Mouse (Mus musculus) midbrain, embryonic 15.5 days (tissue): ENCODE measurements around the gene Evl. TPM values are rescaled to one million over a fixed set of nuclear protein-coding genes. Genes with fewer than 3 reads are reported as not detected.
A peak's percentile ranks its signal among the peaks of the same experiment; 100 is the strongest.

ENCODE experiments used
- ATAC-seq: fragments of 200-750 bp; cut with Nextera tagmentation; replicated peaks from 2 replicates; pipeline ENCODE4 v1.8.0; 2017; ENCODE audit warnings: moderate TSS enrichment
- H3K27ac ChIP-seq: fragments of 300-500 bp; sonication (generic); 2 replicates; pipeline ENCODE4 v1.5.1; 2015; ENCODE audit warnings: mild to moderate bottlenecking, inconsistent platforms
- H3K27me3 ChIP-seq: fragments of 300-500 bp; sonication (generic); replicated peaks from 2 replicates; pipeline ENCODE4 v1.6.1; 2015; ENCODE audit warnings: inconsistent platforms
- H3K36me3 ChIP-seq: fragments of 300-500 bp; sonication (generic); replicated peaks from 2 replicates; pipeline ENCODE4 v1.6.1; 2015; ENCODE audit warnings: inconsistent platforms
- H3K4me1 ChIP-seq: fragments of 300-500 bp; sonication (generic); 2 replicates; pipeline ENCODE4 v1.6.1; 2015; ENCODE audit warnings: inconsistent platforms
- H3K4me2 ChIP-seq: fragments of 300-500 bp; sonication (generic); 2 replicates; pipeline ENCODE4 v1.6.1; 2015; ENCODE audit warnings: inconsistent platforms, mild to moderate bottlenecking, moderate library complexity
- H3K4me3 ChIP-seq: fragments of 300-500 bp; sonication (generic); 2 replicates; pipeline ENCODE4 v1.5.1; 2015; ENCODE audit warnings: mild to moderate bottlenecking, inconsistent platforms
- H3K9ac ChIP-seq: fragments of 300-500 bp; sonication (generic); 2 replicates; pipeline ENCODE4 v1.6.1; 2015; ENCODE audit warnings: mild to moderate bottlenecking, inconsistent platforms
- H3K9me3 ChIP-seq: fragments of 300-500 bp; sonication (generic); 2 replicates; pipeline ENCODE4 v1.6.1; 2016; ENCODE audit warnings: inconsistent platforms
- WGBS: fragments of 180-500 bp; shearing (Covaris S2); methylation state at CpG from one replicate; pipeline ENCODE4 v1.1.7; 2015; ENCODE audit warnings: mixed read lengths; 5-methylcytosine and 5-hydroxymethylcytosine counted together
- polyA plus RNA-seq: library from polyadenylated mRNA; unstranded; fragments of >200 nt; fragmentation: Nextera tagmentation; extraction: Ambion mirVana; gene quantifications from 2 replicates; pipeline ENCODE4 v1.2.1, GENCODE M21; 2015

Evl gene
- polyA plus RNA-seq, 1 experiment from 2014 or later, result 291 TPM

DNA sequence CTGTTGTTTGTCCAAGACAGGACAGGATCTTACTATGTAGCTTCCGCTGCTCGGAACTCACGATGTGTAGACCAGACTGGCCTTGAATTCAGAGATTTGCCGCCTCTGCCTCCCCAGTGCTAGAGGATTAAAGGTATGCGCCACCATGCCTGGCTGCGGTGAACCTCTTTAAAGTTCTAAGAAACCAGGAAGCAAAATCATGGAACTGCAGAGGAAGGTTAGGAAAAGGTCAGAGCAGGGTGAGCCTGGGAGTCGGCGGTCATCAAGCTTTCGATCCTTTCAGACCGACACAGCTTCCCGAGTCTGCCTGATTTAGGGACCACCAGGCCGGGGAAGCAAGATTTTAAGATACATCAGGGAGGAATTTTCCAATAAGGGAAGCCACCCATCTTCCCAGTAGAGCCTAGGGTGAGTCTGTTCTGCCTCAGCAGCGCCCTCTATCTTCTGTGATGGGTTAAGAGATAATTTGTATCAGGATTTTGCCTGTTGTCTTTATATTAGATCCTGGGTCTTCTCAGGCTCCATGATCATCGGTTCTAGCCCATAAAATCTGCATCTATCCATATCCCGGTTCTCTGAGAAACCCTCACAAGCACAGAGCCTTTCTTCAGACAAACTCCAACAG lies 7.2 kb upstream of the Evl start:
- ATAC-seq, result no peak
- H3K27me3 ChIP-seq, result no peaks in the 10 kb centered on the region
- peak overlapping the region; percentile 62 for H3K27ac ChIP-seq
- H3K9ac ChIP-seq, result no peak overlapping the region
- no peak overlapping the region for H3K4me3 ChIP-seq
- peaks cover 13% of the 10 kb centered on the region for H3K4me1 ChIP-seq
- H3K36me3 ChIP-seq, result no peaks in the 10 kb centered on the region
- no peaks in the 10 kb centered on the region for H3K9me3 ChIP-seq
- H3K4me2 ChIP-seq, result no peak overlapping the region
- WGBS, result 55% methylated on average over 15 of the region's 15 CpGs

- no peak overlapping the region for H3K27ac ChIP-seq
- no peak overlapping the region for H3K4me3 ChIP-seq
- no peaks in the 10 kb centered on the region for H3K9me3 ChIP-seq
- WGBS, result 85% methylated on average over 7 of the region's 7 CpGs
- no peaks in the 10 kb centered on the region for H3K27me3 ChIP-seq
- H3K9ac ChIP-seq, result no peak overlapping the region
- no peak for ATAC-seq
- H3K36me3 ChIP-seq, result no peaks in the 10 kb centered on the region
- H3K4me2 ChIP-seq, result no peak overlapping the region
- peaks cover 28% of the 10 kb centered on the region for H3K4me1 ChIP-seq
Observed at GRCm38 (mm10) chr12:108551731-108552130, 2.8 kb upstream of the Evl start.

DNA sequence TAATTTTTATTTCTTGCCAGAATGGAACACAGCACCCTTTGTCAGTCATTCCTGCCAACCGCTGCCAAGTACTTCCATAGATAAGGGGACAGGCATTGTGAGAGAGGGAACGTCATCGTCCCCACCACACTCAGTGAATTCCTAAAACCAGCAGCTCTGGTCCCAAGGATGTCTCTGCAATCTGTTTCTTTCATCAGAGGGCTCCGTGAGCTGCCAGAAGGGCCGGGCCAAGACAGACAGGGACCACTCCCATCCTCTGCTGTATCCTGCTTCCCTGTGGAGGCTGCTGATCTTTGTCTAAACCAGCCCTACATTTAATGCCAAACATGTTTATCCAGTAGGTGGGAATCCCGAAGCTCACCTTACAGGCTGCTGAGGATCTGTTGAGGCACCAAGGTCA lies 1.4 kb upstream of the Evl start:
- no peak overlapping the region for H3K27ac ChIP-seq
- no peak overlapping the region for H3K9ac ChIP-seq
- WGBS, result 46% methylated on average over 6 of the region's 6 CpGs
- no peaks in the 10 kb centered on the region for H3K27me3 ChIP-seq
- no peaks in the 10 kb centered on the region for H3K9me3 ChIP-seq
- ATAC-seq, result no peak
- peaks cover 31% of the 10 kb centered on the region for H3K4me1 ChIP-seq
- no peak overlapping the region for H3K4me2 ChIP-seq
- H3K36me3 ChIP-seq, result no peaks in the 10 kb centered on the region
- no peak overlapping the region for H3K4me3 ChIP-seq

- Histone ChIP-seq H3K4me2 (peak overlapping the region; percentile 71), H3K27ac (peak overlapping the region; percentile 97), H3K36me3 (no peaks in the 10 kb centered on the region), H3K4me1 (peaks cover 48% of the 10 kb centered on the region), H3K9ac (peak overlapping the region; percentile 99), H3K9me3 (no peaks in the 10 kb centered on the region), H3K4me3 (peak overlapping the region; percentile 92), H3K27me3 (no peaks in the 10 kb centered on the region)
- ATAC-seq, result peak; percentile 68
- under 1% methylated on average over 90 of the region's 100 CpGs for WGBS
Observed at GRCm38 (mm10) chr12:108554861-108555556, 489 bp downstream of the Evl start.

DNA sequence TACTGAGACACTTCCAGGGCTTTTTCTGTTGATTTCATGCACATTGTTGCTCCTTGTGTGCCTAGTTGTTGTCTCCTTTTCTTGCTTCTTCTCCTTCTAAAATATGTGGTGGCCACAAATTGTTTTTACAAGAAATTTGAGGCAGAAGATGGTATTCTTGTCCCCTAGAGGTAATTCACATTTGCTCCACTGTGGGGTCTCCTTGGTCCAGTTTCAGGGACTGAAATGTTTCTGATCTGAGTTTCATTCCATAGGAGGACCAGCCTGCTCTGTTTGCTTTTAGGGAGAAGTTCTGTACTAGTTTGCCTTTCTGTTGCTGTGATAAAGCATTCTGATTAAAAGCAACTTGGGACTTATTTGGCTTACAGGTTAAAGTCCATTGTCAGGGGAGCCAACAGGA lies 3.7 kb downstream of the Evl start:
- H3K4me3 ChIP-seq, result 0 out of 2 replicates have a peak overlapping the region, but pooled peaks have one; percentile 7

GRCm38 (mm10) chr12:108563238-108563637 lies 8.7 kb downstream of the Evl start:
- WGBS, result 80% methylated on average over 3 of the region's 3 CpGs
- peaks cover 57% of the 10 kb centered on the region for H3K4me1 ChIP-seq

More for the DNA sequence above, 3.7 kb downstream of the Evl start:
- no peaks in the 10 kb centered on the region for H3K27me3 ChIP-seq
- H3K9ac ChIP-seq, result no peak overlapping the region
- no peaks in the 10 kb centered on the region for H3K9me3 ChIP-seq
- peak overlapping the region; percentile 71 for H3K4me2 ChIP-seq
- ATAC-seq, result no peak
- H3K27ac ChIP-seq, result no peak overlapping the region
- H3K4me1 ChIP-seq, result peaks cover 57% of the 10 kb centered on the region
- no peaks in the 10 kb centered on the region for H3K36me3 ChIP-seq

GRCm38 (mm10) chr12:108564910-108565506 lies 10.5 kb downstream of the Evl start:
- H3K4me2 ChIP-seq, result peak overlapping the region; percentile 8
- H3K9me3 ChIP-seq, result no peaks in the 10 kb centered on the region
- no peak overlapping the region for H3K4me3 ChIP-seq
- peaks cover 42% of the 10 kb centered on the region for H3K4me1 ChIP-seq
- no peaks in the 10 kb centered on the region for H3K27me3 ChIP-seq
- H3K9ac ChIP-seq, result no peak overlapping the region
- ATAC-seq, result peak; percentile 60
- WGBS, result 9% methylated on average over 12 of the region's 12 CpGs
- no peaks in the 10 kb centered on the region for H3K36me3 ChIP-seq
- peak overlapping the region; percentile 60 for H3K27ac ChIP-seq

More at GRCm38 (mm10) chr12:108563238-108563637, 8.7 kb downstream of the Evl start:
- Histone ChIP-seq H3K27me3 (no peaks in the 10 kb centered on the region), H3K36me3 (no peaks in the 10 kb centered on the region), H3K9me3 (no peaks in the 10 kb centered on the region), H3K9ac (no peak overlapping the region), H3K27ac (no peak overlapping the region), H3K4me2 (no peak overlapping the region), H3K4me3 (no peak overlapping the region)
- no peak for ATAC-seq

GRCm38 (mm10) chr12:108579156-108579871 lies 24.8 kb downstream of the Evl start:
- H3K4me2 ChIP-seq, result no peak overlapping the region
- 0 out of 2 replicates have a peak, but pooled peaks cover 5% of the 10 kb centered on the region for H3K4me1 ChIP-seq
- no peak overlapping the region for H3K27ac ChIP-seq
- 78% methylated on average over 7 of the region's 7 CpGs for WGBS
- no peak overlapping the region for H3K4me3 ChIP-seq
- H3K9me3 ChIP-seq, result no peaks in the 10 kb centered on the region
- no peak overlapping the region for H3K9ac ChIP-seq
- no peak for ATAC-seq
- H3K27me3 ChIP-seq, result no peaks in the 10 kb centered on the region
- H3K36me3 ChIP-seq, result peaks cover 3% of the 10 kb centered on the region

DNA sequence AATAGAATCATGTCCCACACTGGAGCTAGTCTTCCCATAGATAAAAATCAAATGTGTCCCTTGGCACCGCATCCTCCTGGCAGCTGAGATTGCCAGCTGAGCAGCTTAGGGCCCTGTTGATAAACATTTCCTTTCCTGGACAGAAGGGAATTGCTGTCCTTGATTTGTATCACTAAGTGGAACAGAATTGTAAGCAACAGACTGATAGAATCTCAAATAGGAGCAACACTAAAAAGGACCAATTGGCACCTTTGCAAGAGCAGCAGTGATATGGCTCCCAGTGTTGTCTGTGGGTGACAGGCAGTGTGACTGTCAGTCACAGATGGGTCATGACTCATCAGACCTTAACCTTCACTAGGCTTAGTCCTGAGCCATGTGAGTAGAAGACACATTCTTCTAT lies 29.3 kb downstream of the Evl start:
- H3K36me3 ChIP-seq, result peaks cover 7% of the 10 kb centered on the region; the same call in 1 of the 2 replicates
- no peak overlapping the region for H3K9ac ChIP-seq
- H3K4me1 ChIP-seq, result 0 out of 2 replicates have a peak, but pooled peaks cover 5% of the 10 kb centered on the region
- ATAC-seq, result no peak
- H3K27ac ChIP-seq, result no peak overlapping the region
- no peak overlapping the region for H3K4me2 ChIP-seq
- no peaks in the 10 kb centered on the region for H3K27me3 ChIP-seq
- WGBS, result 79% methylated on average over 1 of the region's 1 CpGs
- H3K4me3 ChIP-seq, result no peak overlapping the region
- no peaks in the 10 kb centered on the region for H3K9me3 ChIP-seq

GRCm38 (mm10) chr12:108590131-108590530 lies 35.6 kb downstream of the Evl start:
- Histone ChIP-seq H3K4me3 (no peak overlapping the region), H3K4me1 (peaks cover 7% of the 10 kb centered on the region; the same call in 1 of the 2 replicates), H3K9ac (no peak overlapping the region), H3K9me3 (no peaks in the 10 kb centered on the region), H3K4me2 (no peak overlapping the region), H3K36me3 (0 out of 2 replicates have a peak, but pooled peaks cover 7% of the 10 kb centered on the region), H3K27ac (no peak overlapping the region), H3K27me3 (no peaks in the 10 kb centered on the region)
- WGBS, result 87% methylated on average over 2 of the region's 2 CpGs
- no peak for ATAC-seq

DNA sequence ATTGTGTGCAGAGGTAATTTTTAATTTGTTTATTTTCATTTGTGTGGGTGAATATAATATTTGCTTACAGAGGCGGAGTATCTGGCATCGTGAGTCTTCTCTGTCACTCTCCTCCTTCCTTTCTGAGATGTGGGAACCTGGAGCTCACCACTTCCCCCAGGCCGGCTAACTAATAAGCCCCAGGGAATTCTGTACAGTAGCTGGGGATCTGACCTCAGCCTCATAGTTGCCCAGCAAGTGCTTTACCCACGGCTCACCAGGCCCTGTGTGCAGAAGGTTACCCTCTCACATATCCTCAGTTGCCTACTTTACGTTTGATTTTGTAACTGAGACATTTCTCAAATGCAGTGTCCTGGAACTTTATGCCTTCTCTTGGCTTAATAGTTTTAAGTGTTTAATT lies 37.1 kb downstream of the Evl start:
- Histone ChIP-seq H3K4me2 (no peak overlapping the region), H3K27ac (no peak overlapping the region), H3K9me3 (no peaks in the 10 kb centered on the region), H3K27me3 (no peaks in the 10 kb centered on the region), H3K9ac (no peak overlapping the region), H3K36me3 (0 out of 2 replicates have a peak, but pooled peaks cover 7% of the 10 kb centered on the region), H3K4me1 (peaks cover 7% of the 10 kb centered on the region; the same call in 1 of the 2 replicates), H3K4me3 (no peak overlapping the region)
- WGBS, result 71% methylated on average over 5 of the region's 5 CpGs
- ATAC-seq, result no peak

DNA sequence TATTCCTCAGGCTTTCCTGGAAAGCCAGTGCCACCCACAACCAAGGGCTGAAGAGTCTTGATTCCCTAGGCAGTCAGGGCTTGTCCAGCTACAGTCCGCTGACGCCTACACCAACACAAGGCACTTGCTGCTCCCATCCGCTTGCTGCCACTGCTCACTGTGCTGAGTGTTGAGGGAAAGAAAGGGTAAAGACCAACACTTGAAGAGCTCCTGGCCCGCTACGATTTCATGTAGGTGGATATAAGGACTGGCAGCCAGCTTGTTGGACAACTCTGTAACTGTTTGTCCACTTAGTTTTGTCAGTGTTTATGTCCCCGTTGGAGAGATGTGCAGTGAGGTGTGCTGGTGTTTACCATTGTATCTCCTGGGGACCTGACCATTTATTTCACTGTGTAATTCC lies 38.3 kb downstream of the Evl start:
- no peak overlapping the region for H3K27ac ChIP-seq
- H3K9ac ChIP-seq, result no peak overlapping the region
- no peaks in the 10 kb centered on the region for H3K9me3 ChIP-seq
- H3K27me3 ChIP-seq, result no peaks in the 10 kb centered on the region
- no peak overlapping the region for H3K4me2 ChIP-seq
- ATAC-seq, result no peak
- 86% methylated on average over 6 of the region's 6 CpGs for WGBS
- peaks cover 7% of the 10 kb centered on the region; the same call in 1 of the 2 replicates for H3K4me1 ChIP-seq
- no peak overlapping the region for H3K4me3 ChIP-seq
- H3K36me3 ChIP-seq, result 0 out of 2 replicates have a peak, but pooled peaks cover 3% of the 10 kb centered on the region
